Mouse (Mus musculus) heart, adult 11 months (tissue): ENCODE results near the gene Pgk1.
A peak's percentile ranks its signal among the peaks of the same experiment; 100 is the strongest.

Source experiments
- DNase-seq: peaks from one replicate; pipeline ENCODE4 v3.0.0; 2022

Gene Pgk1

DNA sequence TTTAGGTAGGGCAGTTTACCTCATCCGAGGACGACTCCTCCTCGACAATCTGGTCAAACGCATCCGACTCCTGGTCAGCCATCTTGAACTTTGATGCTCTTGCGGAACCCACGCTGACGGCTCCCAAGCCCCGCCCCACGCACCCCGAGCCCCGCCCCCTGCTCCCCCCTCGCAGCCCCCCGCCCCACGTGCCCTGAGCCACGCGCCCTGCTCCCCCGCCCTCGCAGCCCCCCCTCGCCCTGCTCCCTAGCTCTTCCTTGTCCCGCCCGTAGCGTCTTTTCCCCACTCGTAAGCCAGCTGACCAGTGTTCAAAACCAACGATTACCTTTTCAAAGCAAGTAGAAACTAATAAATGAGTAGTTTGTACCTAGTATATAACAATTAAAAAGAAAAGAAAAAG is 34.2 kb downstream of the Pgk1 start, which contains the start of gene Taf9b:
TSS of gene Taf9b (minus strand) at position 101 of the 400 bp plus-strand sequence.
- DNase-seq: peak; percentile 19
